Mouse (Mus musculus): Measurements from ENCODE around the gene Smarca5.

Gene Smarca5

DNA sequence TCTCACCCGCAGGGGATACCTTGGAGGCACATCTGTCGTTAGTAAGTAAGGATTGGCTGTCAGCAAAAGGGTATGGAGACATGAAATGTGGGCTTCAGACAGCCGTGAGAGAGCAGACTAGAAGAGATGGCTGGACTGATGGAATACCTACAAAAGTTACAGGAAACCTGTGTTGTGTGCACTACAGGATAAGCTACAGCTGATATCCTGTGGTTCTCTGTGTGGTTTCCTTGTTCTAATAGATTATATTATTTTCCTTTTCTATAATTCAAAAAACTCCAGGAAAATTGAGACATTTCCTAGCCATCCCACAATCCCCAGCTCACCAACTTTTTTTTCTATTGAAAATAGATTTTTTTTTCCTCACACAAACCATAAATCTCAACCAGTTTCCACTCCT, 75.8 kb downstream of the Smarca5 start:
- 75% methylated on average over 3 of the region's 3 CpGs for WGBS

DNA sequence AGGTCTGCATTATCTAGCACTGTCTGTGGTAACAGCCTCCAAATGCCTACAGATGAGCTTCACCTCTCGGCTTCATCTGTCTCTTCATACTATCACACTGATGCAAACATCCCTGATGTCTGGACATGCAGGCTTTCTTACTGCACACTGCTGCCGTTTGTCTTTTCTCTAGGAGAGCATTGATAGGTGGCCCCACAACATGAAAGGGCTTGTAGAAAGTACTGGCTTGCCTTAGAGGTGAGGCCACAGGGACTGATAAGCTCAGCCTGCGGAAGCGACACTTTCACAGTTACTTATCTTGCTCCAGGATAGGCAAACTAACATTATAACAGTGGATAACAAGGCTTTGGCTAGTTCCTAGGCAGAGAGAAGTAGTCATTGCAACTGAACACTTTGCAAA, 78.2 kb downstream of the Smarca5 start:
- 90% methylated on average over 4 of the region's 4 CpGs for WGBS

- WGBS: 71% methylated on average over 4 of the region's 4 CpGs
Observed at GRCm38 (mm10) chr8:80657639-80658038, 81.7 kb downstream of the Smarca5 start.

All from cerebral cortex, adult 2 months (tissue).